Mouse (Mus musculus): Measurements from ENCODE around the gene Gpr135.
A peak's percentile ranks its signal among the peaks of the same experiment; 100 is the strongest.

Gene Gpr135

GRCm38 (mm10) chr12:72070327-72071269 lies at the start of gene Gpr135:
Gpr135 (minus strand) TSS chr12:72071125.
- peak; percentile 83 for DNase-seq

GRCm38 (mm10) chr12:72115686-72116345 lies 44.9 kb upstream of the Gpr135 start:
- DNase-seq = no peak

GRCm38 (mm10) chr12:72115126-72115525 lies 44.2 kb upstream of the Gpr135 start:
- no peak for DNase-seq

GRCm38 (mm10) chr12:72104525-72105281 lies 33.8 kb upstream of the Gpr135 start:
- DNase-seq = peak; percentile 69

GRCm38 (mm10) chr12:72104027-72104426 lies 33.1 kb upstream of the Gpr135 start:
- no peak for DNase-seq

- DNase-seq = no peak
Observed at GRCm38 (mm10) chr12:72102776-72103175, 31.9 kb upstream of the Gpr135 start.

- DNase-seq = no peak
Observed at GRCm38 (mm10) chr12:72096966-72097365, 26.0 kb upstream of the Gpr135 start.

GRCm38 (mm10) chr12:72089802-72090201 lies 18.9 kb upstream of the Gpr135 start:
- no peak for DNase-seq

- DNase-seq = peak; percentile 22
Observed at GRCm38 (mm10) chr12:72086166-72086825, 15.4 kb upstream of the Gpr135 start.

- DNase-seq = peak; percentile 97
Observed at GRCm38 (mm10) chr12:72085329-72086165, 14.6 kb upstream of the Gpr135 start, which contains the start of the genes L3hypdh and Jkamp. L3hypdh (minus strand) TSS chr12:72085439. Jkamp (plus strand) TSS chr12:72085589.

- no peak for DNase-seq
Observed at GRCm38 (mm10) chr12:72085024-72085328, 14.1 kb upstream of the Gpr135 start.

GRCm38 (mm10) chr12:72084261-72085023 lies 13.5 kb upstream of the Gpr135 start:
- no peak for DNase-seq

- no peak for DNase-seq
Observed at GRCm38 (mm10) chr12:72083265-72083664, 12.3 kb upstream of the Gpr135 start.

GRCm38 (mm10) chr12:72082370-72082769 lies 11.4 kb upstream of the Gpr135 start:
- no peak for DNase-seq

GRCm38 (mm10) chr12:72081961-72082360 lies 11.0 kb upstream of the Gpr135 start:
- DNase-seq = no peak

GRCm38 (mm10) chr12:72078248-72078647 lies 7.3 kb upstream of the Gpr135 start:
- DNase-seq = no peak

GRCm38 (mm10) chr12:72069626-72070326 lies 1.1 kb downstream of the Gpr135 start:
- DNase-seq = no peak

GRCm38 (mm10) chr12:72057780-72058179 lies 13.1 kb downstream of the Gpr135 start:
- DNase-seq = no peak

GRCm38 (mm10) chr12:72053851-72054250 lies 17.1 kb downstream of the Gpr135 start:
- no peak for DNase-seq

GRCm38 (mm10) chr12:72053303-72053702 lies 17.6 kb downstream of the Gpr135 start:
- DNase-seq = no peak
